Mouse (Mus musculus) midbrain, embryonic 13.5 days (tissue): ENCODE measurements around the gene Tdrd6. TPM values are rescaled to one million over a fixed set of nuclear protein-coding genes. Genes with fewer than 3 reads are reported as not detected.

Experiments used
- ATAC-seq: fragments of 200-750 bp; cut with Nextera tagmentation; 2 replicates; pipeline ENCODE4 v1.8.0; 2017; ENCODE audit warnings: mild to moderate bottlenecking, moderate TSS enrichment, moderate library complexity
- H3K27ac ChIP-seq: fragments of 300-500 bp; sonication (generic); 2 replicates; pipeline ENCODE4 v1.5.1; 2015; ENCODE audit warnings: inconsistent platforms, mild to moderate bottlenecking, moderate library complexity
- H3K27me3 ChIP-seq: fragments of 300-500 bp; sonication (generic); 2 replicates; pipeline ENCODE4 v1.6.1; 2015; ENCODE audit warnings: mild to moderate bottlenecking, inconsistent platforms
- H3K36me3 ChIP-seq: fragments of 300-500 bp; sonication (generic); 2 replicates; pipeline ENCODE4 v1.6.1; 2015; ENCODE audit warnings: mild to moderate bottlenecking, inconsistent platforms
- H3K4me1 ChIP-seq: fragments of 300-500 bp; sonication (generic); replicated peaks from 2 replicates; pipeline ENCODE4 v1.6.1; 2015; ENCODE audit warnings: inconsistent platforms
- H3K4me2 ChIP-seq: fragments of 300-500 bp; sonication (generic); replicated peaks from 2 replicates; pipeline ENCODE4 v1.6.1; 2015; ENCODE audit warnings: moderate library complexity, mild to moderate bottlenecking, inconsistent platforms
- H3K4me3 ChIP-seq: fragments of 300-500 bp; sonication (generic); replicated peaks from 2 replicates; pipeline ENCODE4 v1.5.1; 2015; ENCODE audit warnings: mild to moderate bottlenecking, inconsistent platforms
- H3K9ac ChIP-seq: fragments of 300-500 bp; sonication (generic); replicated peaks from 2 replicates; pipeline ENCODE4 v1.6.1; 2015; ENCODE audit warnings: mild to moderate bottlenecking, inconsistent platforms
- H3K9me3 ChIP-seq: fragments of 300-500 bp; sonication (generic); 2 replicates; pipeline ENCODE4 v1.6.1; 2016; ENCODE audit warnings: mild to moderate bottlenecking, inconsistent platforms
- WGBS: fragments of 180-500 bp; shearing (Covaris S2); methylation state at CpG from one replicate; pipeline ENCODE4 v1.1.7; 2015; 5-methylcytosine and 5-hydroxymethylcytosine counted together
- polyA plus RNA-seq: library from polyadenylated mRNA; unstranded; fragments of >200 nt; fragmentation: Nextera tagmentation; extraction: Ambion mirVana; gene quantifications from 2 replicates; pipeline ENCODE4 v1.2.1, GENCODE M21; 2015

Tdrd6 gene
- polyA plus RNA-seq, 1 experiment from 2014 or later = 0.30 TPM

DNA sequence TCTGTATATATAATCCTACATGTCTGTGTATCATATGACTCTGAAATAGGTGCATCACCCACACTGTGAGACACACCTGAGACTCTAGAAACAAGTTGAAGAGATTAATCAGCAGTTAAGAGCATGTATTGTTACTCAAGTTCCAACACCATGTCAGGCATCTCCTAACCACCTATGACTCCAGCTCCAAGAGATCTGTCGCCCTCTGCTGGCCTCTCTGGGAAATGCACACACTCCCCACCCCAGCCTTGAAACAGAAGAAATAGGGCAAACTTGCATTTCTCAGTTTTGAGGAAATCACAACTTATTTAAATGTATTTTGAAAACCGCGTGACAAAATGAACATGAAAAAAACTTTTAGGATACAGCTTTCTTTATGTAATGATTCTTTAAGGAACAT is 23.4 kb downstream of the Tdrd6 start:
- Histone ChIP-seq H3K36me3 (no peaks in the 10 kb centered on the region), H3K4me2 (no peak overlapping the region), H3K9me3 (no peaks in the 10 kb centered on the region), H3K27ac (no peak overlapping the region), H3K9ac (no peak overlapping the region), H3K27me3 (no peaks in the 10 kb centered on the region), H3K4me3 (no peak overlapping the region), H3K4me1 (no peaks in the 10 kb centered on the region)
- 11% methylated on average over 3 of the region's 3 CpGs for whole genome bisulfite sequencing
- no peak for ATAC-seq

DNA sequence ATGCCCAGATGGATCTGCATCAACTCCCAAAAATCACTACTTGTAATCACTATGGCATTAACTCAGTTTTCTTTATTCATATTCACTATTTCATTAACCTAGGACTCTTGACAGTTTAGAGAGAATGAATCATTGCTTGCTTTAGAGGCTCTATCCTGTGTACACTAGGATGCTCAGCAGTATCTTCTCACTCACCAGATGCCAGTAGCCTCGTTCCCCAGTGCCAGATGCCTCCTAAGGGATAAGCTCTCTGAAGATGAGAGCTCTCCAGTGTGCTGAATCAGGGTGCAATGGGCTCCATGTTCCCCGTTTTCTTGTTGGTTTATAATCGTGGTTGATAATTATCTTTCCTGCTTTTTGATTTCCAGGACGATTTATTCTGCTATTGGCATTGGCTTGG is 31.4 kb downstream of the Tdrd6 start:
- WGBS = 74% methylated on average over 4 of the region's 4 CpGs

GRCm38 (mm10) chr17:43597742-43598141 is 32.4 kb downstream of the Tdrd6 start:
- Histone ChIP-seq H3K36me3 (no peaks in the 10 kb centered on the region), H3K4me3 (no peak overlapping the region), H3K27ac (no peak overlapping the region), H3K9ac (no peak overlapping the region), H3K4me1 (no peaks in the 10 kb centered on the region), H3K4me2 (no peak overlapping the region), H3K9me3 (no peaks in the 10 kb centered on the region), H3K27me3 (no peaks in the 10 kb centered on the region)
- 96% methylated on average over 2 of the region's 2 CpGs for WGBS
- no peak for ATAC-seq

More for the DNA sequence above, 31.4 kb downstream of the Tdrd6 start:
- Histone ChIP-seq H3K9me3 (no peaks in the 10 kb centered on the region), H3K27ac (no peak overlapping the region), H3K4me1 (no peaks in the 10 kb centered on the region), H3K36me3 (no peaks in the 10 kb centered on the region), H3K4me2 (no peak overlapping the region), H3K9ac (no peak overlapping the region), H3K4me3 (no peak overlapping the region), H3K27me3 (no peaks in the 10 kb centered on the region)
- ATAC-seq = no peak

GRCm38 (mm10) chr17:43592296-43593291 is 37.5 kb downstream of the Tdrd6 start:
- 91% methylated on average over 21 of the region's 21 CpGs for WGBS
- no peak for ATAC-seq
- Histone ChIP-seq H3K36me3 (no peaks in the 10 kb centered on the region), H3K9me3 (no peaks in the 10 kb centered on the region), H3K4me3 (no peak overlapping the region), H3K27ac (no peak overlapping the region), H3K27me3 (no peaks in the 10 kb centered on the region), H3K4me1 (no peaks in the 10 kb centered on the region), H3K9ac (no peak overlapping the region), H3K4me2 (no peak overlapping the region)

GRCm38 (mm10) chr17:43590531-43590930 is 39.6 kb downstream of the Tdrd6 start:
- H3K9me3 ChIP-seq = no peaks in the 10 kb centered on the region
- H3K36me3 ChIP-seq = no peaks in the 10 kb centered on the region
- no peak overlapping the region for H3K27ac ChIP-seq
- no peaks in the 10 kb centered on the region for H3K4me1 ChIP-seq
- no peak for ATAC-seq
- 81% methylated on average over 5 of the region's 5 CpGs for WGBS
- no peak overlapping the region for H3K4me3 ChIP-seq
- no peaks in the 10 kb centered on the region for H3K27me3 ChIP-seq
- no peak overlapping the region for H3K4me2 ChIP-seq
- no peak overlapping the region for H3K9ac ChIP-seq

DNA sequence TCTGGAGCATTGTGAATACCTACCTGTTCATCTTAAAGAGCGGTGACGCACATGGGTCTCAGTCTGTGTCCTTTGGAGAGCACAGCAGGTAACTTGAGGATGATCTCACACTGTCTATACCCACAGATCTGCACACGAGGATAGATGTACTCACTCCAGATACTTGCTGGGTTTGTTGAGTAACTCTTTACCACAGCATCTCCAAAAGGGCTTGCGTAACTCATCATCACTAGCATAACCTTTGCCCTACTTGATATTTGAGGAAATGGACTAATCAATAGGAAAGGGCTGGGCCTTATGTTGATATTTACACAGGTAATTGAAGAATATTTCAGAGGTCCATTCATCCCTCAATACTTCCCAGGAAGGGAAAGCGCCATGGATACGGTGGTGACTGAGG is 40.3 kb downstream of the Tdrd6 start:
- no peaks in the 10 kb centered on the region for H3K4me1 ChIP-seq
- no peak overlapping the region for H3K4me2 ChIP-seq
- H3K4me3 ChIP-seq = no peak overlapping the region
- no peaks in the 10 kb centered on the region for H3K27me3 ChIP-seq
- no peak for ATAC-seq
- no peak overlapping the region for H3K9ac ChIP-seq
- H3K9me3 ChIP-seq = no peaks in the 10 kb centered on the region
- WGBS = 95% methylated on average over 6 of the region's 6 CpGs
- H3K27ac ChIP-seq = no peak overlapping the region
- H3K36me3 ChIP-seq = no peaks in the 10 kb centered on the region

GRCm38 (mm10) chr17:43587278-43587677 is 42.8 kb downstream of the Tdrd6 start:
- Histone ChIP-seq H3K9me3 (no peaks in the 10 kb centered on the region), H3K36me3 (no peaks in the 10 kb centered on the region), H3K27me3 (no peaks in the 10 kb centered on the region), H3K4me2 (no peak overlapping the region), H3K9ac (no peak overlapping the region), H3K27ac (no peak overlapping the region), H3K4me1 (no peaks in the 10 kb centered on the region), H3K4me3 (no peak overlapping the region)
- 95% methylated on average over 2 of the region's 2 CpGs for WGBS
- no peak for ATAC-seq

GRCm38 (mm10) chr17:43584771-43585170 is 45.3 kb downstream of the Tdrd6 start:
- Histone ChIP-seq H3K4me1 (peaks cover 11% of the 10 kb centered on the region), H3K4me3 (no peak overlapping the region), H3K27me3 (no peaks in the 10 kb centered on the region), H3K9me3 (no peaks in the 10 kb centered on the region), H3K36me3 (no peaks in the 10 kb centered on the region), H3K27ac (no peak overlapping the region), H3K4me2 (no peak overlapping the region), H3K9ac (no peak overlapping the region)
- 89% methylated on average over 7 of the region's 7 CpGs for WGBS
- ATAC-seq = no peak

DNA sequence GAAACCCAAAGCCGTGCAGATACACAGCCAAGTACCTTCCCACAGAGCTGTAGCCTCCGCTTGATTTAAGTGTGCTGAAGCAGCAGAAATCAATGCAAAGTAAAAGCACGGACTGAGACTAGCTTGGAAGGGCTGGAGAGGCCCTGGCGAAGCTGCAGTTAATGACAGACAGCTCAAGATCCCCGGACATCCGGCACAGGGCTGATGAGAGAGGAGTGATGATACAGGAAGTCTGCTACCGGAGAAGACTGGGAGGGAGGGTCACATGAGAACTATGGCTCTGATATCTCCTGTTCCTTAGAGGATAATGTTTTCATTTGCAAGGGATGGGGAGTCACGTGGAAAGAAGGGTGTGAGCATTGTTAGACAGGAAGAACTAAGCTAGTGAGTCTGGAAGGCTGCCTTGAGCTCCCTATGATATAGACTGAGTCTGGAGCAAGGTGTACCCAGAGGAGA is 49.1 kb downstream of the Tdrd6 start:
- Histone ChIP-seq H3K9ac (no peak overlapping the region; the same call in 1 of the 2 replicates), H3K4me1 (peaks cover 11% of the 10 kb centered on the region), H3K36me3 (no peaks in the 10 kb centered on the region), H3K4me3 (no peak overlapping the region), H3K4me2 (peak overlapping the region; percentile 27), H3K9me3 (no peaks in the 10 kb centered on the region), H3K27me3 (no peaks in the 10 kb centered on the region), H3K27ac (peak overlapping the region; percentile 41)
- WGBS = 22% methylated on average over 8 of the region's 8 CpGs
- peak; percentile 88 for ATAC-seq

DNA sequence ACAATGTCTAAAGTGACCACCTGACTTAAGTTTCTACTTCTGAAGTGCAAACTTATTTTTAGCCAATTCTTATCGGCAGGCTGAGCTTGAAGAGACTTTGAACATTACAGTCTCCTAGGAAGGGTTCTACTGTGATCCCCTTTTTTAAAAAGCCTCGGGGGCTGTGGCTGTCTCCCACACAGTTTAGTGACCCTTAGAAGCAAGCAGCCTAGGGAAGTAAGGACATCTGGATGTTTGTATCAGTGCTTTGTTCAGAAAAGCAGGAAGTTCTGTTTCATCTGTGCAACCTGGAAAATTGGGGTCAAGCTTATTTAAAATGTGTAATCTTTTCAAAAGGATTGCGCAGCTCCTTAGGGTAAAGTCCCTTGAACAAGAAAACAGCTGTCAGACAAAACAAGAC is 49.6 kb downstream of the Tdrd6 start:
- H3K4me2 ChIP-seq = peak overlapping the region; percentile 27
- WGBS = 35% methylated on average over 3 of the region's 3 CpGs

GRCm38 (mm10) chr17:43573624-43574073 is 56.5 kb downstream of the Tdrd6 start:
- Histone ChIP-seq H3K27me3 (no peaks in the 10 kb centered on the region), H3K9ac (no peak overlapping the region), H3K36me3 (no peaks in the 10 kb centered on the region), H3K27ac (no peak overlapping the region), H3K4me1 (peaks cover 10% of the 10 kb centered on the region), H3K4me3 (no peak overlapping the region), H3K4me2 (no peak overlapping the region), H3K9me3 (no peaks in the 10 kb centered on the region)
- 9% methylated on average over 3 of the region's 3 CpGs for WGBS
- ATAC-seq = 0 out of 2 replicates have a peak, but pooled peaks have one; percentile 22

More for the DNA sequence above, 49.6 kb downstream of the Tdrd6 start:
- no peak for ATAC-seq
- no peaks in the 10 kb centered on the region for H3K27me3 ChIP-seq
- peak overlapping the region; percentile 41; the same call in 1 of the 2 replicates for H3K27ac ChIP-seq
- no peaks in the 10 kb centered on the region for H3K9me3 ChIP-seq
- no peaks in the 10 kb centered on the region for H3K36me3 ChIP-seq
- no peak overlapping the region; the same call in 1 of the 2 replicates for H3K9ac ChIP-seq
- H3K4me1 ChIP-seq = peaks cover 11% of the 10 kb centered on the region
- no peak overlapping the region for H3K4me3 ChIP-seq

DNA sequence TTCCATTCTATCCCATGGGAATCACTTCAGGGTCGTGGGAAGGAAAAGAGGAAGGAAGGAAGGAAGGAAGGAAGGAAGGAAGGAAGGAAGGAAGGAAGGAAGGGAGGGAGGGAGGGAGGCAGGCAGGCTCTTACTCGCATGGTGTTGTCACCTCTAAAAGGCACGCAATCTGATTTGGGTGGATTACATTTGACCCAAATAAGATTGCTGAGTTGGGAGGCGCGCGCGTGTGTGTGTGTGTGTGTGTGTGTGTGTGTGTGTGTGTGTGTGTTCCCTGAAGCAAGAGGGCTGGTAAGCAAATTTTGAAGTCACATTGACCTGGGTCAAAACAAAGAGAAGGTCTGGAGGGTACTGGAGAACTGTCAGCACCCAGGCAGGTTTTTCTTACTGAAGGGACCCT is 60.8 kb downstream of the Tdrd6 start:
- ATAC-seq = no peak
- H3K4me1 ChIP-seq = peaks cover 22% of the 10 kb centered on the region
- H3K9ac ChIP-seq = no peak overlapping the region
- H3K27me3 ChIP-seq = no peaks in the 10 kb centered on the region
- H3K27ac ChIP-seq = no peak overlapping the region
- no peaks in the 10 kb centered on the region for H3K36me3 ChIP-seq
- 48% methylated on average over 7 of the region's 7 CpGs for WGBS
- no peak overlapping the region for H3K4me2 ChIP-seq
- no peaks in the 10 kb centered on the region for H3K9me3 ChIP-seq
- no peak overlapping the region for H3K4me3 ChIP-seq
